Mouse (Mus musculus): Measurements from ENCODE around the gene Ms4a4d. TPM values are rescaled to one million over a fixed set of nuclear protein-coding genes. Genes with fewer than 3 reads are reported as not detected.
"Not testable (repeated sequence)": the region's sequence is repeated elsewhere in the genome, so short reads cannot be mapped to it uniquely, and the experiment has no call there.

The Ms4a4d gene
- polyA plus RNA-seq, 1 experiment: 9.0 TPM

DNA sequence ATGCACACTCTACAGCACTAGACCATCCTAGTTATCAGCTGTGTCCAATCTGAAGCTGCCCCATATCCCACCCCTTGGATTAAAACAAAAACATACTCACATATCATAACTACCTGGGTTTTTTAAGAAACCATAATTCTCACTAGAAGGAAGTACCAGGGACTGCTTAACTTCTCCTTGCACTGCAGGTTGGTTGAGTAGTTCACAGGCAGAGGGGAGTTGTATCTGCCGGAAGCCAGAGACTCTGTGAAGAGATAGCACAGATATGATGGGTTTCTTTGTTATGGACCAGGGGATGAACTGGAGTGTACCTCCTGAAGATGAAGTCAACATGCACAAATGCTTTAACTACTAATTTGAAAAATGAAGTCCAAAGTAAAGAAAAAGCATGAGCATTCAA, 35.8 kb upstream of the Ms4a4d start:
- no peak for TF ChIP-seq POLR2A (IDR thresholded peaks at IDR 0.05; ENCODE audit: insufficient read depth, low read length)
- TF ChIP-seq CTCF (IDR thresholded peaks at IDR 0.05; ENCODE audit: low read depth, low read length): no peak
- no peak for TF ChIP-seq EP300 (IDR thresholded peaks at IDR 0.05; ENCODE audit: insufficient read depth, low read depth, low read length)
- Histone ChIP-seq H3K4me1 (ENCODE audit: control insufficient read depth, insufficient read depth, low read length) (no peaks in the 10 kb centered on the region), H3K4me3 (ENCODE audit: low read depth, low read length) (no peak overlapping the region), H3K27me3 (ENCODE audit: control insufficient read depth, insufficient read depth, low read length, poor library complexity, severe bottlenecking) (no peaks in the 10 kb centered on the region), H3K36me3 (ENCODE audit: control insufficient read depth, insufficient read depth, low read length, poor library complexity, severe bottlenecking) (no peaks in the 10 kb centered on the region), H3K9me3 (replicated peaks; ENCODE audit: control insufficient read depth, insufficient read depth, low read length, poor library complexity, severe bottlenecking) (no peaks in the 10 kb centered on the region), H3K9ac (ENCODE audit: low read depth, poor library complexity, severe bottlenecking) (no peak overlapping the region), H3K27ac (ENCODE audit: insufficient read depth, low read length) (no peak overlapping the region)

DNA sequence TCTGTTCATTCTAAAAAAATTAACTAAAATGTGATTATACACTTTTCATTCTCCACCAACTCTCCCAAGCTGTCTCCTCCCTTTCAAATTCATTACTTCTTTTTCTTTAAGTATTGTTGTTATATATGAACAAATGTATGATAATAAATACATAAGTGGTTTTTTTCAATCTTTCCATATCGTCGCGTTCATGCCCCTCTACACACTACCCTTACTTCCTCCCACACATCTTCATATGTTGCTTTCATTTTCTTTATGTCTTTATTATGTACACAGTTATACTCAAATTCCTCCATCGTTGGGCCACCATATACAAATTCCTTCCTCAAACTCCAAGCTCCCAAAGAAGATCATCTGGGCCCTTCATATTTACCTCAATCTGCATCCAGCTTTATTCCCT, 35.3 kb upstream of the Ms4a4d start:
- H3K27ac ChIP-seq (ENCODE audit: insufficient read depth, low read length): no peak overlapping the region
- no peak overlapping the region for H3K9ac ChIP-seq (ENCODE audit: low read depth, poor library complexity, severe bottlenecking)
- H3K4me3 ChIP-seq (ENCODE audit: low read depth, low read length): no peak overlapping the region
- no peaks in the 10 kb centered on the region for H3K36me3 ChIP-seq (ENCODE audit: control insufficient read depth, insufficient read depth, low read length, poor library complexity, severe bottlenecking)
- H3K4me1 ChIP-seq (ENCODE audit: control insufficient read depth, insufficient read depth, low read length): no peaks in the 10 kb centered on the region
- no peaks in the 10 kb centered on the region for H3K27me3 ChIP-seq (ENCODE audit: control insufficient read depth, insufficient read depth, low read length, poor library complexity, severe bottlenecking)
- no peak for TF ChIP-seq POLR2A (IDR thresholded peaks at IDR 0.05; ENCODE audit: insufficient read depth, low read length)
- H3K9me3 ChIP-seq (replicated peaks; ENCODE audit: control insufficient read depth, insufficient read depth, low read length, poor library complexity, severe bottlenecking): no peaks in the 10 kb centered on the region

DNA sequence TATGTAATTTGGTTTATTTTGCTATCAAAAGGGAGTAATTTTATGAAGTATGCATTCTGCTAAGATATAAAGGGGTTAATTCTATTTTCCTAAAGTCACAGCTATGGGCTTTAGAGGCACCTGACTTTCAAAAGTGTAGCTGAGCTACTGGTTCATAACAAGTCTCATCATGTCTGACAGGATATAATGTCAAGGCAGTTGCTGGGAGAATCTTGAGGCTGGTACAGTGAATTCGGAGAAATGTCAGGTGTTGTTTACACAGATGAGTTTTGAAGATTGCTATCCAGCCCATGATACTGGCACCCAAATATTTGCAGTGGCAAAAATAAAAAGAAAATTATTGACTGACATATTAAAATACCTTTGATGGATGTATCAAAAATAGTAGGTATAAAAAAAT, 31.7 kb upstream of the Ms4a4d start:
- TF ChIP-seq EP300 (IDR thresholded peaks at IDR 0.05; ENCODE audit: insufficient read depth, low read depth, low read length) (no peak), CTCF (IDR thresholded peaks at IDR 0.05; ENCODE audit: low read depth, low read length) (no peak), POLR2A (IDR thresholded peaks at IDR 0.05; ENCODE audit: insufficient read depth, low read length) (no peak)

DNA sequence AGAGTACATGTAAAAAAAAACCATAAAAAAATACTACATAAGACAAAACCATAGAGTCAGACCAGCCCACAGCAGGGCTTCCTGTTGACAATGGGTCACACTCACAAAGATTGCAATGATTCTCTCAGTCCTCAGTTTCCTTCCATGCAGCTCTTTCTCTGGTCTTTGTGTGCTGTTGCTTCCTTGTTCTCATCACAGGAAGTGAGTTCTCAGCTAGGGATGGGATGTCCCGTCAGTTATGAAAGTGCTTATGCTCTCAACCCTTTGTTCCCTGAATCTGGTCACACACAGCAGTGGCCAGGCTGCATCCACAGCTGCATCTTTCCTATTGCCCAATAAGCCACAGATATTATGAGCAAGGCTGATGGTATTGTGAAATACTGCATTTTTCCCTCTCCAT, 23.1 kb upstream of the Ms4a4d start:
- Histone ChIP-seq H3K4me3 (ENCODE audit: low read depth, low read length) (no peak overlapping the region), H3K36me3 (ENCODE audit: control insufficient read depth, insufficient read depth, low read length, poor library complexity, severe bottlenecking) (no peaks in the 10 kb centered on the region), H3K4me1 (ENCODE audit: control insufficient read depth, insufficient read depth, low read length) (no peaks in the 10 kb centered on the region), H3K9me3 (replicated peaks; ENCODE audit: control insufficient read depth, insufficient read depth, low read length, poor library complexity, severe bottlenecking) (no peaks in the 10 kb centered on the region), H3K9ac (ENCODE audit: low read depth, poor library complexity, severe bottlenecking) (no peak overlapping the region), H3K27me3 (ENCODE audit: control insufficient read depth, insufficient read depth, low read length, poor library complexity, severe bottlenecking) (no peaks in the 10 kb centered on the region), H3K27ac (ENCODE audit: insufficient read depth, low read length) (no peak overlapping the region)
- TF ChIP-seq POLR2A (IDR thresholded peaks at IDR 0.05; ENCODE audit: insufficient read depth, low read length) (no peak), EP300 (IDR thresholded peaks at IDR 0.05; ENCODE audit: insufficient read depth, low read depth, low read length) (no peak), CTCF (IDR thresholded peaks at IDR 0.05; ENCODE audit: low read depth, low read length) (no peak)

More for the DNA sequence above, 31.7 kb upstream of the Ms4a4d start:
- no peaks in the 10 kb centered on the region for H3K36me3 ChIP-seq (ENCODE audit: control insufficient read depth, insufficient read depth, low read length, poor library complexity, severe bottlenecking)
- no peak overlapping the region for H3K4me3 ChIP-seq (ENCODE audit: low read depth, low read length)
- no peak overlapping the region for H3K27ac ChIP-seq (ENCODE audit: insufficient read depth, low read length)
- no peaks in the 10 kb centered on the region for H3K4me1 ChIP-seq (ENCODE audit: control insufficient read depth, insufficient read depth, low read length)
- no peak overlapping the region for H3K9ac ChIP-seq (ENCODE audit: low read depth, poor library complexity, severe bottlenecking)
- H3K27me3 ChIP-seq (ENCODE audit: control insufficient read depth, insufficient read depth, low read length, poor library complexity, severe bottlenecking): no peaks in the 10 kb centered on the region
- H3K9me3 ChIP-seq (replicated peaks; ENCODE audit: control insufficient read depth, insufficient read depth, low read length, poor library complexity, severe bottlenecking): no peaks in the 10 kb centered on the region

DNA sequence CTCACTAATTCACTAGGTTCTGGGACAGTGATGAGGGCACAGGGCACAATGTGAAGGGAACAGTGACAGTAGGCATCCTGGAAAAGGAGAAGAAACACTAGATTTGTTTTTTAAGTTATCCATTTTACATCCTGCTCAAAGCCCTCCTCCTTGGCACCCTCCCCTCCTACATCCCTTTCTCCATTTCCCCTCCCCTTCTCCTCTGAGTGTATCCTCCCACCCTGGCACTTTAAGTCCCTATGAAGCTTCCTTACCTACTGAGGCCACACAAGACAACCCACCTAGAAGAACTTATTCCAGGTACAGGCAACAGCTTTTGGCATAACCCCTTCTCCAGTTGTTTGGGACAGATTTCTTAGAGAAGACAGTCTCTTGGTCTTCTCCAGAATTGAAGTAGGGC, 20.4 kb upstream of the Ms4a4d start, which contains the start of gene Ms4a6b:
Gene Ms4a6b, plus strand, starts transcription at position 267 of the 400 bp plus-strand sequence.
- Histone ChIP-seq H3K9me3 (replicated peaks; ENCODE audit: control insufficient read depth, insufficient read depth, low read length, poor library complexity, severe bottlenecking) (no peaks in the 10 kb centered on the region), H3K27me3 (ENCODE audit: control insufficient read depth, insufficient read depth, low read length, poor library complexity, severe bottlenecking) (no peaks in the 10 kb centered on the region), H3K4me1 (ENCODE audit: control insufficient read depth, insufficient read depth, low read length) (no peaks in the 10 kb centered on the region), H3K27ac (ENCODE audit: insufficient read depth, low read length) (no peak within 1 kb of the TSS), H3K9ac (ENCODE audit: low read depth, poor library complexity, severe bottlenecking) (no peak within 1 kb of the TSS), H3K4me3 (ENCODE audit: low read depth, low read length) (no peak within 1 kb of the TSS), H3K36me3 (ENCODE audit: control insufficient read depth, insufficient read depth, low read length, poor library complexity, severe bottlenecking) (no peaks in the 10 kb centered on the region)
- no peak for TF ChIP-seq POLR2A (IDR thresholded peaks at IDR 0.05; ENCODE audit: insufficient read depth, low read length)
- no peak for TF ChIP-seq EP300 (IDR thresholded peaks at IDR 0.05; ENCODE audit: insufficient read depth, low read depth, low read length)
- TF ChIP-seq CTCF (IDR thresholded peaks at IDR 0.05; ENCODE audit: low read depth, low read length): no peak

DNA sequence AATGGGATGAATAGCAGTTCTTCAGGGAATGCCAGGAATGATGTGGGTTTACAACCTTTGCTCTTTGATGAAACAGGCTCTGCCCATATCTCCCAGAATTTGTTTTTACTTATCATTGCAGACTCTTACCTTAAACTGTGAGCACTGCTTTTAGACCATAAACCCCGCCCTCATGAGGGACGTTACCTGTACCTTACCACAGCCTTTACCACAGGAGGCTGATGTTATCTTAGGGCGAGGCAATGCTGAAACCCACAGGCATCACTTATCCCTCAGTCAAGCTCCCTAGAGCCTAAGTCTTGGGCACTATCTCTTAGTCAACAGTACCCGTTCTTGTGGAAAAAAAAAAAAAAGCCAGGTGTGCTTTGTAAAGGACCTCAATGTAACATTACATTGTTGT, 19.8 kb upstream of the Ms4a4d start:
- Histone ChIP-seq H3K9ac (ENCODE audit: low read depth, poor library complexity, severe bottlenecking) (no peak overlapping the region), H3K36me3 (ENCODE audit: control insufficient read depth, insufficient read depth, low read length, poor library complexity, severe bottlenecking) (no peaks in the 10 kb centered on the region), H3K4me3 (ENCODE audit: low read depth, low read length) (no peak overlapping the region), H3K4me1 (ENCODE audit: control insufficient read depth, insufficient read depth, low read length) (no peaks in the 10 kb centered on the region), H3K27ac (ENCODE audit: insufficient read depth, low read length) (no peak overlapping the region), H3K9me3 (replicated peaks; ENCODE audit: control insufficient read depth, insufficient read depth, low read length, poor library complexity, severe bottlenecking) (no peaks in the 10 kb centered on the region), H3K27me3 (ENCODE audit: control insufficient read depth, insufficient read depth, low read length, poor library complexity, severe bottlenecking) (no peaks in the 10 kb centered on the region)
- TF ChIP-seq EP300 (IDR thresholded peaks at IDR 0.05; ENCODE audit: insufficient read depth, low read depth, low read length) (no peak), POLR2A (IDR thresholded peaks at IDR 0.05; ENCODE audit: insufficient read depth, low read length) (no peak), CTCF (IDR thresholded peaks at IDR 0.05; ENCODE audit: low read depth, low read length) (no peak)

DNA sequence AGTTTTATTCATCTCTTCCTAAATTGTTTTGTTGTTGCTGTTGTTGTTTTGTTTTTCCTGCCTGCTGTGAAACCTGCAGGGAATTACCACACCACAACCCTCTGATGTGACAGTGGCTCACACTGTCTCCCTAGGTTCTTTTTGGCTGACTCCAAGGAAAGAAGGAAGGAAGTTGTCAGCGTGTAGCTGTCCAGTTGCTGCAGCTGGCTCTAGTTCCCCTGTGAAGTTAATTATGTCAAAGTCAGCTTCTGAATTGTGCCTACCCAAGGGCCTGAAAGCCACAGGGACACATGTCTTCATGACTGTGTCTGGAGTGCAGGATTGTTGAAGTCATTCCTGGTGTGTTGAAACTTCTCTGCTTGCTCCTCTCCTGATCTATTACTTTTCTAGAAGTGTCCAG, 19.2 kb upstream of the Ms4a4d start:
- H3K9me3 ChIP-seq (replicated peaks; ENCODE audit: control insufficient read depth, insufficient read depth, low read length, poor library complexity, severe bottlenecking); H3K36me3 ChIP-seq (ENCODE audit: control insufficient read depth, insufficient read depth, low read length, poor library complexity, severe bottlenecking); H3K4me3 ChIP-seq (ENCODE audit: low read depth, low read length); H3K27me3 ChIP-seq (ENCODE audit: control insufficient read depth, insufficient read depth, low read length, poor library complexity, severe bottlenecking); H3K4me1 ChIP-seq (ENCODE audit: control insufficient read depth, insufficient read depth, low read length); H3K9ac ChIP-seq (ENCODE audit: low read depth, poor library complexity, severe bottlenecking); H3K27ac ChIP-seq (ENCODE audit: insufficient read depth, low read length): not testable (repeated sequence)

DNA sequence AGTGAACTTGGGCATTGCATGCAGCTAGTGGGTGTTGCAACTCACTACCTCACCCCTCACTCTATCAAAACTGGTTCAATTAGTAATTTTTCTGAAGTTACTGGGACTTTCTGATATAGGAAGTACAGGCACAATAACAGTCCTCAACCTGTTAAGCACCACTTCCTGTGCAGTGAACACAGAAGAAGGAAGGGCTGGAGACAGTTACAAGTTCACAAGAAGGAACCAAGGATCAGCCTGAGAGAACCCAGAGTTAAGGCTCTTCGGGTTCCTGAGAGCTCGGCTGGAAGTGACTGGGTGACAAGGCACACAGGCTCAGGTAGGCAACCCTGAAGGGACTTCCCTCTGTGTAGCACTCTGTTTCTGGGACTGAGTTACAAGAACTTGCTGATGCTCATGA, 18.2 kb upstream of the Ms4a4d start:
- not testable (repeated sequence) for H3K9me3 ChIP-seq (replicated peaks; ENCODE audit: control insufficient read depth, insufficient read depth, low read length, poor library complexity, severe bottlenecking); H3K9ac ChIP-seq (ENCODE audit: low read depth, poor library complexity, severe bottlenecking); H3K27me3 ChIP-seq (ENCODE audit: control insufficient read depth, insufficient read depth, low read length, poor library complexity, severe bottlenecking); H3K4me3 ChIP-seq (ENCODE audit: low read depth, low read length); H3K36me3 ChIP-seq (ENCODE audit: control insufficient read depth, insufficient read depth, low read length, poor library complexity, severe bottlenecking); H3K4me1 ChIP-seq (ENCODE audit: control insufficient read depth, insufficient read depth, low read length); H3K27ac ChIP-seq (ENCODE audit: insufficient read depth, low read length)

Data from ES-Bruce4 (cell line).